Mouse (Mus musculus) bone marrow, adult 2 months (tissue): Measurements from ENCODE around the gene Pcgf3. TPM values are rescaled to one million over a fixed set of nuclear protein-coding genes. Genes with fewer than 3 reads are reported as not detected.

Experiments used
- H3K27ac ChIP-seq: fragments of 200-500 bp; 2 replicates; pipeline ENCODE4 v1.5.1; 2012; ENCODE audit warnings: low read depth, mild to moderate bottlenecking, control low read depth, inconsistent platforms, low read length; ENCODE audit not compliant: control insufficient read depth, poor library complexity, insufficient read depth
- H3K4me1 ChIP-seq: fragments of 200-500 bp; 2 replicates; pipeline ENCODE4 v1.6.1; 2011; ENCODE audit warnings: low read length; ENCODE audit not compliant: control insufficient read depth, insufficient read depth
- H3K4me3 ChIP-seq: fragments of 200-500 bp; replicated peaks from 2 replicates; pipeline ENCODE3; 2011; ENCODE audit warnings: mild to moderate bottlenecking, low read depth, low read length, control low read depth; ENCODE audit not compliant: control insufficient read depth
- CTCF ChIP-seq: fragments of 200-500 bp; IDR thresholded peaks from 2 replicates; pipeline ENCODE4 v1.5.1; 2011; ENCODE audit warnings: low read length, control low read depth; ENCODE audit not compliant: control insufficient read depth, insufficient read depth
- POLR2A ChIP-seq: fragments of 200-500 bp; IDR thresholded peaks from 2 replicates; pipeline ENCODE4 v1.6.1; 2011; ENCODE audit warnings: low read depth, mild to moderate bottlenecking, control low read depth, low read length, borderline replicate concordance; ENCODE audit not compliant: control insufficient read depth
- WGBS: fragments of 180-500 bp; shearing (Covaris S2); methylation state at CpG from one replicate; pipeline ENCODE4 v1.1.7; 2018; 5-methylcytosine and 5-hydroxymethylcytosine counted together
- polyA plus RNA-seq: library from polyadenylated mRNA; stranded (reverse); fragments of >200 nt; gene quantifications from 2 replicates; pipeline ENCODE4 v1.2.4, GENCODE M21; 2011; ENCODE audit warnings: low replicate concordance; ENCODE audit not compliant: missing spikeins, insufficient read depth, insufficient read length

Pcgf3 gene
- polyA plus RNA-seq, result 10.1 and 13.7 TPM in 2 replicates

DNA sequence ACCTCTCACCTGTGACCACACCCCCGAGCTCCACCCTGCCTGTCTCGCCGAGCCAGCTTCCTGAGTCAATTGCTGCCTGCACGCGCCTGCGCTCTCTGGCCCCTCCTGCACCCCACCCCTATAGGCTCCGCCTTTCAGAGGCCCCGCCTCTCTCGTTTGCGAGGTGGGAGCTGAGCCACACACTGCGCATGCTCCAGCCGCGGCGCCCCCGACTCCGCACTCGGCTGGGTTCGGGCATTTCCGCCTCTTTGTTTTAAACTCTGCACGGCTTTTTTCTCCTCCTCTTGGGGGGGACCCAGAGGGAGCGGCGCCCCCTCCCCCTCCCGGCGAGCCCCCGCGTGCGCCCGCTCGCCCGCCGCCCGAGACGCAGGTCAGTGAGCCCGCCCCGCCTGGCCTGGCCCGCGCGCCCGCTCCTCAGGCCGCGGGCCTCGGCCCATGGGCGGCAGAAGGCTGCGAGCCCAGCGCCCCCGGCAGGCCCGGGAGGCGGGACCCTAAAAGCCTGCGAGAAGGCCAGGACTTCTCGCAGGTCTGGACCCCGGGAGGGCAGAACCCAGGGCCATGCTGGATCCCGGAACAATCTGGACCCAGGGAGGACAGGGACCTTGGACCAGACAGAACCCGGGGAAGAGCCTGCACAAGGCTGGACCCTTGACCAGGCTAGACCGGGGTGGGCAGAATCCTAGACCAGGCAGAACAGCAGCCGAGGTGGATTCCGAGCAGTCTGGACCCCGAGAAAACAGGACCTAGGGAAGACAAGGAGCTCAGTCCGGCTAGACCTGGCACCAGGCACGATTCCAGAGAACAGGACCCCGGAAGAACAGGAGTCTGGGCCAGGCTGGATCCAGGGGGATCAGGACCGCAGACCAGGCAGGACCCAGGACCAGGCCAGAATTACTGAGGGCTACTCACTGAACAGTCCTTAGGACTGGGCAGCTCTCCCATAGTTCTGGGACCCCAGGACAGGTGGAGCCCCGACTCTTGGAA lies at the start of gene Pcgf3:
Gene Pcgf3, plus strand, starts transcription at position 151 of the 984 bp plus-strand sequence.
- peaks cover 3% of the 10 kb centered on the region for H3K4me1 ChIP-seq
- 1% methylated on average over 61 of the region's 62 CpGs for WGBS
- TF ChIP-seq CTCF (no peak), POLR2A (peak; percentile 81; the same call in 1 of the 2 replicates)
- peak within 1 kb of the TSS; percentile 58 for H3K27ac ChIP-seq
- peak within 1 kb of the TSS; percentile 70 for H3K4me3 ChIP-seq

DNA sequence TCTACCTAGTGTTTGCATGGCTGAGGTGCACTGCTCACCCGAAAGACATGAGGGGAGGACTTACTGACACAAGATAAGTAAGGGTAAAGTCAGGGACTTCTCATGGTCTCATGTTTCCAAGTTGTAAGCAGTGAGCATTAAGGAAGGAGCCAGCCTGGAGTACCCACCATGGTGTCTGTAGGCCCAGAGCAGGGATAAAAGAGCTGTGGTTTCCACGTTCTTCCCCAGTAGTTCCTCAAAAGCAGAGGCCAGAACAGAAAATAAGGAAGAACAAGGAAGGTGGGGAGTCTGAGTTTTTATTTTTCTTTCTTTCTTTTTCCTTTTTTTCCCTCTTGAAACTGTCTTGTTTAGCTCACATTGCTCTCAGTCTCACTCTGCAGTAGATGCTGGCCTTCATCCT lies 46.3 kb upstream of the Pcgf3 start:
- Histone ChIP-seq H3K4me1 (no peaks in the 10 kb centered on the region), H3K4me3 (no peak overlapping the region), H3K27ac (no peak overlapping the region)
- TF ChIP-seq CTCF (no peak), POLR2A (no peak)
- 38% methylated on average over 2 of the region's 2 CpGs for WGBS

DNA sequence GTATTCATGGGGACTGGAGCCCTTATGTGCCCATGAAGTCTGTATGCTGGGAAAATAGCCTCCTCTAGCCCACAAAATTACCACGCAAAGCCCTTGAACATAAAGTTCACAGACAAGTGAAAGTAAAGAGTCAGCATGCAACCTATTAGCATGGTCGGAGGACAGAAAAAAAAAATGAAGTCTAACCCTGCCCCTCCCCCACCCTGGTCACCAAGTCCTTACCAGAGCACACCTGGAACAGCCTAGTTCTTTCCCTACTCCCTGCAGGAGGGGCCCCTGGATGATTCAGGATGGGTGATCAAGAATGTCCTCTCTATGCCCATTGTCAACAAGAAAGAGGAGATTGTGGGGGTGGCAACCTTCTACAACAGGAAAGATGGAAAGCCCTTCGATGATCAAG lies 38.3 kb upstream of the Pcgf3 start:
- no peak overlapping the region for H3K4me3 ChIP-seq
- 77% methylated on average over 3 of the region's 3 CpGs for WGBS
- TF ChIP-seq POLR2A (no peak), CTCF (no peak)
- no peak overlapping the region for H3K27ac ChIP-seq
- no peaks in the 10 kb centered on the region for H3K4me1 ChIP-seq

DNA sequence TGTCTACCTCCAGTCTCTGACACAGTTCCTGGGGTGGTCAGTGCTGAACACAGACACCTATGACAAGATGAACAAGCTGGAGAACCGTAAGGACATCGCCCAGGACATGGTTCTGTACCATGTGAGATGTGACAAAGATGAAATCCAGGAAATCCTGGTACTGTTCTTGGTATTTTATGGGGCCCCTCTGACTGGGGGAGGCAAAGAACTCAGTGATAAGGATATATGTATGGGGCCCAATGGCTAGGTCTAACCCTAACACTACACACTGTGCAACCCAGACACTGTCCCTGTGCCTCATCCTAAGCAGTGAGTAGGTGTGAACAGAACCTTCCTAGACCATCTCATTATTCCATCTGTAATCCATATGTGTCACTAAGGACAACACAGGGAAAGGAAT lies 37.6 kb upstream of the Pcgf3 start:
- 85% methylated on average over 2 of the region's 2 CpGs for WGBS
- Histone ChIP-seq H3K4me3 (no peak overlapping the region), H3K27ac (no peak overlapping the region), H3K4me1 (no peaks in the 10 kb centered on the region)
- TF ChIP-seq POLR2A (no peak), CTCF (no peak)

DNA sequence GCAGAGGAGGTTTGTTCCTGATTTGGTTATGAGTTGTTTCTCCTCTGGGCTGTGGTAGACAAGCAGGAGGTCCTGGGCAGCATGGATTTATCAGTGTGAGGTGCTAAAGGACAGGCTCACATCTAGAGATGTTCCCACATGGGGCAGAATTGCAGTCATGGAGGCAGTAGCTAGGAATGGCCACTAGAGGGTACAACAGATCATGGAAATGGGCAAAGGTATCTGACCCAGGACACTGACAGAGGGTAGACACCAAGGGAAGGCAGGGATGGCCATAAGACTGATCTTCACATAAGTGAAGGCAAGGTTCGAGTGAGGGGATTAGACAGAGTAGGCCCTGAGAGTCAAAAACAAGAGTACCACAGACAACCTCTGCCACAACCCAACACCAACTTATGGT lies 33.8 kb upstream of the Pcgf3 start:
- WGBS, result 52% methylated on average over 1 of the region's 1 CpGs

DNA sequence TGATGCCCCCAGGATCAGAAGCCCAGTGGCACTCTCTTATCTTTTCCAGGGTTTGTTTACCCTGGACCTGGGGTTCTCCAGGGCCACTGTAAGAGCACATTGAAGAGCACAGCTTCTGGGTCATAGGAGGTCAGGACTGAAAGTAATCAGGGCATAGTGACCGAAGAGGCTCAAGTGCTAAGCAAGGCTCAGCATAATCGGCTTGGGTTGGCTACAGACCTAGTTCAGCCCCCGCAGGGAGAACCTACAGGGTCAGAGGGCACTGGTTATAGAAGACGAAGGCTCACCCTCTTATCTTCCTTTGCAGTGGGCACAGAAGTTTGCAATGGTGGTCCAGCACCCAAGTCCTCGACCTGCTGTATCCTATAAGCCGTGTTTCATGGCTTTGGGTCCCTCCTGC lies 29.8 kb upstream of the Pcgf3 start:
- no peak overlapping the region for H3K27ac ChIP-seq
- WGBS, result 87% methylated on average over 6 of the region's 6 CpGs
- no peak for TF ChIP-seq CTCF

More for the DNA sequence above, 33.8 kb upstream of the Pcgf3 start:
- no peaks in the 10 kb centered on the region for H3K4me1 ChIP-seq
- H3K27ac ChIP-seq, result no peak overlapping the region
- no peak overlapping the region for H3K4me3 ChIP-seq
- no peak for TF ChIP-seq POLR2A
- peak; percentile 64 for TF ChIP-seq CTCF

DNA sequence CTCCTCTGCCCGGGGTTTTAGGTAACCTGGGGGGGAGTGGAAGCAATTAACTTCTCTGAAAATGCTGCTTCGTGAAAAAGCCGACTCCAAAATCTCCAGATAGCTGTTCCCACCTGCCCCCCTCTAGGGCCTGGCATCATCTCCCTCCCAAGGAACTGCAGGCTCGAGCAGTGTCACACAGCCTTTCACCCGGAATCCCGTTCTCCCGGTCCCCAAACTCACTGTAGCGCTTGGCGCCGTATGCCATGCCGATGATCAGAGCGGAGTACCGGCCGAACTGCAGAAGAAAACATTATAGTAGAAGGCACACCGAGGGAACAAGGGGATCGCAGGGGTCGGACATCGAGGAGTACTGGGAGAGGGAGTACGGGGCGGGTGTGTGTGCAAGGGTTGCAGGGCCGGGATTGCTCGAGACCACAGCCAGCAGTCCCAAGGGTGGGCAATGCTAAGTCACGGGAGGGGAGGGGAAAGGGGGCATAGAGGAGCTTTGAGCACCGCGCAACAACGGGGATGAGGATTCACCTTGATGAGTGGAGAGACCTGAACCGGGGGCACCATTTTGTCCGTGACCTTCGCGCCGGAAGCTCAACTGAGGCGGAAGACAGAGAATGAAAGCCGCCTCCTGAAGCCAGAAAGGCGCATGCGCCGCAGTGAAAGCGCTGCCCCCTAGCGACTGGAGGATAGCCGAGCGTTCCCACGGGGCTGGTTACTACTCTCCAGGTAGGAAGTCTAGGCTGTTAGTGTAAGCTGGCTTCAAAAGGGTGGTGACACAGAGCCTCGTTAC lies 27.0 kb upstream of the Pcgf3 start, which contains the start of gene Atp5k:
Gene Atp5k, minus strand, starts transcription at position 645 of the 784 bp plus-strand sequence.
- H3K4me1 ChIP-seq, result peaks cover 2% of the 10 kb centered on the region
- H3K27ac ChIP-seq, result 0 out of 2 replicates have a peak within 1 kb of the TSS, but pooled peaks have one; percentile 1
- H3K4me3 ChIP-seq, result peak within 1 kb of the TSS; percentile 87
- 1% methylated on average over 42 of the region's 42 CpGs for WGBS
- peak; percentile 84 for TF ChIP-seq CTCF
- peak; percentile 53; the same call in 1 of the 2 replicates for TF ChIP-seq POLR2A

More for the DNA sequence above, 29.8 kb upstream of the Pcgf3 start:
- Histone ChIP-seq H3K4me1 (peaks cover 2% of the 10 kb centered on the region), H3K4me3 (no peak overlapping the region)

DNA sequence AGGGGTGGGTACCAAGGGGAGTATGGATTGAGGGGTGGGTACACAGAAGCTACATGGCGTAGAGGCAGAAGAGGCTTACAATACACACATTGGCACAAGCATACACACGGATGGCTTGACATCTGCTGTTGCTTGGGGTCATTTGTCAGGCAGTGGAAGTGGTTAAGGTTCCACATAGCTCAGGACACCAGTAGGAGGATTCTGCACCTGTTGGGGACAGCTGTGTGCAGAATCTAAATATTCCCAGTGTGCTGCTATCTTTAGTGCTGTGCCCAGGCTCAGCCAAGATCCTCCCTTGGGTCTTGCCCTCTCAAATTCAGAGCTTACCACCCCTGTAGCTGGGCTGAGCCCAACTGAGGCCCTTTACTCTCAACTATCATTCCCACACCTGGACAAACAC lies 24.9 kb upstream of the Pcgf3 start:
- no peak overlapping the region for H3K4me3 ChIP-seq
- H3K27ac ChIP-seq, result no peak overlapping the region
- TF ChIP-seq CTCF (no peak), POLR2A (no peak)
- peaks cover 2% of the 10 kb centered on the region for H3K4me1 ChIP-seq
- 74% methylated on average over 2 of the region's 2 CpGs for WGBS
